Mouse (Mus musculus): ENCODE measurements around the gene Pnma3.
"Not testable (repeated sequence)": the region's sequence is repeated elsewhere in the genome, so short reads cannot be mapped to it uniquely, and the experiment has no call there.

Gene Pnma3

GRCm38 (mm10) chrX:73064415-73064793 lies at the start of gene Pnma3:
TSS of gene Pnma3 (plus strand) at chrX:73064787.
- DNase-seq (ENCODE audit: low spot score), result no peak

- DNase-seq (ENCODE audit: low spot score), result no peak
These were observed 27.6 kb upstream of the Pnma3 start, which contains the start of gene Pnma5 for GRCm38 (mm10) chrX:73037003-73037402. TSS of gene Pnma5 (minus strand) at chrX:73037103.

DNA sequence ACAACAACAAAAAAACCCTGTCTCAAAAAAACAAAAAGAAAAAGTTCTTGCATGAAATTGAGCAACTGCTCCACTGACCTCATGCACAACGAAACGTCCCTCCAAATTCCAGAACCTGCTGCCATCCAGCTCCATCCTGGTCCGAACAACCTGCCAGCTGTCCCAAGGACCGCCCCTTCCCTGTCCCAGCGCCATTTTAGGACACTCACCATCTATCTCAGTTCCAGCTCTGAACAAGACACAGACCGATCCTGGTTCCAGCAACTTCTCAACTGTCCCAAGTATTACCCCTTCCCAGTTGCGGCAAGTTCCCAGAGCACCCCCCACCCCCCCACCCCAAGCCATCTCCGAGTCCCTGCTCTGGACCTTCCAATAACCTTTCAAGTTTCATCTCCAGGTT lies 25.8 kb upstream of the Pnma3 start:
- DNase-seq (ENCODE audit: low spot score), result no peak

DNA sequence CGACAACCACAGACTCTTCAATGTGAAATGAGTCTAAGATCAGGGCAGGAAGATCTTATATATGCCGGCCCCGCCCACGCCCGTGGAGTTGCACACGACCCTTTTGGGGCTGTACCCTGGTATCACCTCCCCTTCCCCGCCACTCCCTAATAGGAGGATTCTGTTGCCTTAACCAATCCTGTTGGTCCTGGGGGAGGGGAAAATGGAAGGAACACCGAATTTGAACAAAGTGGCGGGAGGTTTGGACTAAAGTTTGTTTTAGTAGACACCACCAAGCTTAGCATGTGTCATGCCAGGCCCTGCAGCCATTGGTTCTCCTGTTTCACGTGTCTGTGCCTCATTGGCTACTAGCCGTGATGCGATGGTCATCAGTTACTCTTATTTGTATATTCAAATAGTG lies 24.9 kb upstream of the Pnma3 start:
- DNase-seq (ENCODE audit: low spot score), result no peak

- peak; percentile 95 for DNase-seq (ENCODE audit: low spot score)
These were observed 10.6 kb upstream of the Pnma3 start for GRCm38 (mm10) chrX:73053860-73054563.

- no peak for DNase-seq (ENCODE audit: low spot score)
These were observed 3.1 kb upstream of the Pnma3 start for GRCm38 (mm10) chrX:73061528-73061927.

DNA sequence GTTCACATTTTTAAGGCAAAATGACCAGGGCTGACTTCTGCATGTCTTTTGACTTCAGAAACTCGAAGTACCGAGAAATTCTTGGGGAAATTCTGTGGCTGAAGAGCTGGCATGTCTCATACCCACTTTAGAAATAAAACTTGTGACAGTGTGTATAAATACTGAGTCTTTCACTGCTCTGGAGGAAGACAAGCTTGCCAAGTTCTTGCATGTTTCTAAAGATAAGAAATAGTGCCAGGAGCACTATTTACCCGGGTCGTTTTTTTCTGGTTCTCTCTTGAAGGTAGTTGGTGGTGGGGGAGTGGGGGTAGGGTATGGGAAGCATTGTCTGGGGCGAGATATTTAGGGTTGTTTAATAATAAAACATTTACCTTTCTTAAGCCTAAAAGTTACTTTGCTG lies 2.3 kb upstream of the Pnma3 start:
- no peak for DNase-seq (ENCODE audit: low spot score)

GRCm38 (mm10) chrX:73063512-73064414 lies 824 bp upstream of the Pnma3 start:
- DNase-seq (ENCODE audit: low spot score), result no peak

DNA sequence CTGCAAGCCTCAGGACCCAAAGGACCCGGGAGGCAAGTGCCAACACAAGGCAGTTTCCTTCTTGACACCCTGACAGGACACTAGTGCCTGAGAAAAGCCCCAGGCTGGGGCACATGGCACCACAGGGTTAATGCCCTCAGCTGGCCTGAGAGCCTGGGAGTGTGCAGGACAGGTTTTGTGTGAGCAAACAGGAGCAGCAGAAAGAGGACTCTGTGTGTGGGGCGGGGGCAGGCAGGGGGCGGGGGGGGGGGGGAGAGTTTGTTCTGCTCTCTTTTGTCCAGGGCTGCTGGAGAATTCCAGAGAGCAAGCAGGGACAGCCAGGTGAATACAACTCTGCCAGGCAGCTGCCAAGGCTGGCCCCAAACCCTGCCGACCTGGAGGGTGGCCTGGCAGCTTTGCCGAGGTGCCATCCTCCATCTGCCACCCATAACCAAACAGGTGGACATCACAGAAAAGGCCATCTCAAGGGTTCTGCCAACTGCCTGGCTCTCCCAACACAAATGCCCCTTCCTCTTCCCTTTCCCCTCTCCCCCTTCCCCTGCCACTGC lies 2.3 kb downstream of the Pnma3 start:
- not testable (repeated sequence) for DNase-seq (ENCODE audit: low spot score)

GRCm38 (mm10) chrX:73082267-73083055 lies 17.9 kb downstream of the Pnma3 start, which contains the start of gene Xlr4a:
TSS of gene Xlr4a (minus strand) at chrX:73082478.
- not testable (repeated sequence) for DNase-seq (ENCODE audit: low spot score)

GRCm38 (mm10) chrX:73096941-73097508 lies 32.4 kb downstream of the Pnma3 start, which contains the start of gene Xlr3a:
TSS of gene Xlr3a (minus strand) at chrX:73097095.
- not testable (repeated sequence) for DNase-seq (ENCODE audit: low spot score)

DNA sequence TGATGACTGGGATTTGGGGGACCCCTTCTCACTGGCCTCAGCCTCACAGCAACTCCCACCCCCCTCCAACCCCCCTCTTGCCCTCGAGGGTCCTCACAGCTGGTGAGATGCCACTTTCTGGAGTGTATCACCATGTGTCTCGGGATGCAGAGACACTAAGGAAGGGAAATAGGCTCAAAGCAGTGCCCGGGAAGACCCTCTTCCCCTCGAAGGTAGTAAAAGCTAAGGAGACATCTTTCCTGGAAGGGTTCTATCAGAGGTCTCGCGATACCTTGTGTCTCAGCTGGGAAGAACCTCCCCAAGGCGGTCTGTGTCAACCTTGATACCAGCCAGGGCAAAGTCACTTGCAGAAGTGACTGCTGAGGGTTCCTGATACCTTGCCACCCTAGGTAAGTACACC lies 52.2 kb downstream of the Pnma3 start, which contains the start of gene Gm14685:
TSS of gene Gm14685 (plus strand) at position 301 of the 400 bp plus-strand sequence.
- not testable (repeated sequence) for DNase-seq (ENCODE audit: low spot score)
